Mouse (Mus musculus) spleen, adult 12 weeks (tissue): ENCODE results near the gene Gm11992.
A peak's percentile ranks its signal among the peaks of the same experiment; 100 is the strongest.

Experiments used
- DNase-seq: peaks from one replicate; pipeline ENCODE4 v3.0.0; 2022; ENCODE audit warnings: low spot score

Gm11992 gene

GRCm38 (mm10) chr11:9048011-9048702, at the start of gene Gm11992:
Gm11992 (plus strand) TSS chr11:9048594.
- peak; percentile 7 for DNase-seq

GRCm38 (mm10) chr11:9008761-9009160, 39.6 kb upstream of the Gm11992 start:
- no peak for DNase-seq

GRCm38 (mm10) chr11:9010416-9010815, 38.0 kb upstream of the Gm11992 start:
- DNase-seq: no peak

GRCm38 (mm10) chr11:9010853-9011339, 37.5 kb upstream of the Gm11992 start, which contains the start of gene Hus1:
Hus1 (minus strand) TSS chr11:9011191.
- DNase-seq: peak; percentile 77

- no peak for DNase-seq
These were observed 37.0 kb upstream of the Gm11992 start for GRCm38 (mm10) chr11:9011348-9011747.

- DNase-seq: no peak
These were observed 33.7 kb upstream of the Gm11992 start for GRCm38 (mm10) chr11:9014740-9015139.

- DNase-seq: no peak
These were observed 29.7 kb upstream of the Gm11992 start for GRCm38 (mm10) chr11:9018491-9019267.

GRCm38 (mm10) chr11:9020207-9020606, 28.2 kb upstream of the Gm11992 start:
- no peak for DNase-seq

- no peak for DNase-seq
These were observed 23.6 kb upstream of the Gm11992 start for GRCm38 (mm10) chr11:9024782-9025181.

GRCm38 (mm10) chr11:9025211-9025610, 23.2 kb upstream of the Gm11992 start:
- DNase-seq: no peak

GRCm38 (mm10) chr11:9031530-9031929, 16.9 kb upstream of the Gm11992 start:
- no peak for DNase-seq

- DNase-seq: no peak
These were observed 1.8 kb upstream of the Gm11992 start for GRCm38 (mm10) chr11:9046546-9046945.

GRCm38 (mm10) chr11:9047044-9047443, 1.4 kb upstream of the Gm11992 start:
- no peak for DNase-seq

- DNase-seq: no peak
These were observed 288 bp downstream of the Gm11992 start, which contains the start of gene Sun3 for GRCm38 (mm10) chr11:9048703-9049060. Sun3 (minus strand) TSS chr11:9048991.

- no peak for DNase-seq
These were observed 1.8 kb downstream of the Gm11992 start for GRCm38 (mm10) chr11:9050241-9050640.

- no peak for DNase-seq
These were observed 3.5 kb downstream of the Gm11992 start for GRCm38 (mm10) chr11:9051895-9052294.

- no peak for DNase-seq
These were observed 8.5 kb downstream of the Gm11992 start for GRCm38 (mm10) chr11:9056937-9057336.

- DNase-seq: no peak
These were observed 9.3 kb downstream of the Gm11992 start for GRCm38 (mm10) chr11:9057711-9058110.

GRCm38 (mm10) chr11:9060029-9060428, 11.6 kb downstream of the Gm11992 start:
- DNase-seq: no peak

GRCm38 (mm10) chr11:9060484-9060883, 12.1 kb downstream of the Gm11992 start:
- DNase-seq: no peak

GRCm38 (mm10) chr11:9076444-9076843, 28.1 kb downstream of the Gm11992 start:
- no peak for DNase-seq

GRCm38 (mm10) chr11:9113189-9113588, 64.8 kb downstream of the Gm11992 start:
- DNase-seq: no peak
